Mouse (Mus musculus): ENCODE data around the gene Pitpnc1. TPM values are rescaled to one million over a fixed set of nuclear protein-coding genes. Genes with fewer than 3 reads are reported as not detected.

Pitpnc1 gene
- total RNA-seq, 2 experiments from 2014 or later: 65.1 to 72.6 TPM

DNA sequence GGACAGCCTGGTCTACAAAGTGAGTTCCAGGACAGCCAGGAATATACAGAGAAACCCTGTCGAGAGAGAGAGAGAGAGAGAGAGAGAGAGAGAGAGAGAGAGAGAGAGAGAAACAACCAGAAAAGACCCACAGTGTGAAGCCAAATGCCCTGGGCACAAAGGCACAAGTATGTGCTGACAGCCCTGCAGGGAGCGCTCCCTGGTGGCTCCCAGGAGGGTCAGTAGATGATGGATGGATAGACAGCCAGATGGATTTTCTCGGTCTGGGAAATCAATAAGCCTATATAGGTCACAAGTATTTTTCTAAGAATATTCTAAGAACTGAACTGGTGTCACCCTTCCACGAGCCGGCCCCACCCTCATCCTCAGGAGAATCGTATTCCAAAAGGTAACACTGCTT, 86.5 kb downstream of the Pitpnc1 start:
- no peak for DNase-seq (ENCODE audit: low spot score)
- intact Hi-C loops (cut with DNase I): loop anchor here (5.0 kb wide), 1 partner anchor 107 kb away; no protein-coding TSS in a partner anchor

DNA sequence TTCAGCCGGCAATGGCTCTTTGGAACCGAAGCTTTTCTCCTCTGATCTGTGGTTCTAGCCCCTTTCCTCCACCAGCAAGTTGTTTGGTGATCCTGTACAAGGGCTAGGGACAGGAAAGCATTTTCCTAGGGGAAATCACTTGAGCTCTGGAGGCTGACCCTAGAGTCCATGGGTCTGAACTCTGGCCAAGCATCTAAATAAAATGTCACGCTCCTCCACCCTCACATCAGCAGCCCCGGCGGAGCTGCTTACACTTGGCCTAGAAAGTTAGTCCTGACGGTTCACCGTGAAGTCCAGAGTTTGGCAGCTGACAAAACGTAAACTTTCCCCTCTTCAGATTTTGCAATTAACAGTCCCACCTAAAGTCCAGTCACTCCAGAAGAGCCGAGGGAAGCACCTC, 90.5 kb downstream of the Pitpnc1 start:
- peak; percentile 7 for DNase-seq (ENCODE audit: low spot score)
- intact Hi-C loops (cut with DNase I): loop anchor here (2.0 to 5.0 kb wide), 3 partner anchors 41 to 103 kb away; no protein-coding TSS in a partner anchor

DNA sequence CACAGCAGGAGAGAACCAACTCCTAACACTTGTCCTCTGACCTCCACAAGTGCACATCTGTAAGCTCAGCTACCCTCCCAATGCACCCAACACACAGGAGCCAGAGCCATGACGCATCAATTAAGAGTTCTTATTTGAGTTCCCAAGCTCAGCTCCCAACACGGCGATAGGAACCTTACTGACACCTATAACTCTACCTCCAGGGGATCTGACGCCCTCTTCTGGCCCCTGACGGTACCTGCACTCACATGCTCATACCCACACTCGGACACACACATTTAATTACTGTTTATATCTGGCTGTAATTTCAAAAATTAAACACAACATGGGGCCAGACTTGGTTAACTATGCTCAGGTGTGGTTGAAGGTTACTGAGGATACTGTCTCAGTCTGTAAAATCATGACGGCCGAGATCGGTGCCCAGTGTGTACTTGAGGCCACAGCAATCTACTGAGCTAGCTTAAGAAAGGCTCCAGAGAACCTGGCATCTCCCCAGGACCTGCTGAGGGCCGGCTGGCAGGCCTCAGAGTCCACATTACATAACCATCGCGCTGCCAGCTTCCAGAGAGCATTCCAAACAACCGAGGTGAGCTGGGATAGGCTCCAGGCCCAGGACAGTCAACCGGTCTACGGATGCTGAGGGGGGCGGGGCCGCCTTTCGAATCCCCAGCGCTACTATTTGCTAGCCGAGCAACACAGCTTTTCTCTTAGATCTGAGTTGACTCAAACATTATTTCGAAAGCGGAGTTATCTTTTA, 91.2 kb downstream of the Pitpnc1 start:
- intact Hi-C loops (cut with DNase I): loop anchor here (2.0 kb wide), 1 partner anchor 40 kb away; no protein-coding TSS in a partner anchor
- DNase-seq (ENCODE audit: low spot score): peak; percentile 61

DNA sequence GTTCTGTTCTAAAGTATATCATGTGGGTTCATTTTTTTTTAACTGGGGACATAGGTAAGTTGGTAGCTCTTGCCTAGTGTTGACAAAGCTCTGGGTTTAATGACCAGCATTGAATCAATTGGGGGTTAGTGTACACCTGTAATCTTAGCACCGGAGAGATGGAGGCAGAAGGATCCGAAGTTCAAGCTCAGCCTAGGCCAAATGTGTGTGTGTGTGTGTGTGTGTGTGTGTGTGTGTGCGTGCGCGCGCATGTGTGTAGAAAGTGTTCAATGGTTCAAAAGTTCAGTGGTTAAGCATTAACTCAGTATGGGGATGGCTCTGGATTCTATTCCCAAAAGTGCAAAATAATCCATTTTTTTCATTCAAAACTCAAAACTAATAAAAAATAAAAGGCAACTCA, 93.2 kb downstream of the Pitpnc1 start:
- no peak for DNase-seq (ENCODE audit: low spot score)
- intact Hi-C loops (cut with DNase I): no loop called here

DNA sequence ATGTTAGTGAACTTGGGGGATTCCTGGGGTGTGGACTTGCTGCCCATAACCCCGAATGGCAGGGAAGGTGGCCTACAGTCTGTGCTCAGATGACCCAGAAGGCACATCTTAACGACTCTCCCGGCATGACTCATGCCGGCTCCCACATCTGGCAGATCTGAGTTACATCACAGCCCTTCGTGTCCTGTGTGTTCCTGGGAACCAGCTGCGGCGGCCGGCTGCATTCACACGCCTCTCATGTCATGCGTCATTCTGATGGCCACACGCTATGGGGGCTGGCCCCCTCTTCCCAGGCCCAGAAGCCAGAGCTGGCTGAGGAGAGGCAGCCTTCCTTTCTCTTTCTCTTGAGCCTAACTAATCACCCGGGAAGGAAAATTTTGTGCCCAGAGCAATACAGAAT, 94.2 kb downstream of the Pitpnc1 start:
- peak; percentile 80 for DNase-seq (ENCODE audit: low spot score)
- intact Hi-C loops (cut with DNase I): no loop called here

DNA sequence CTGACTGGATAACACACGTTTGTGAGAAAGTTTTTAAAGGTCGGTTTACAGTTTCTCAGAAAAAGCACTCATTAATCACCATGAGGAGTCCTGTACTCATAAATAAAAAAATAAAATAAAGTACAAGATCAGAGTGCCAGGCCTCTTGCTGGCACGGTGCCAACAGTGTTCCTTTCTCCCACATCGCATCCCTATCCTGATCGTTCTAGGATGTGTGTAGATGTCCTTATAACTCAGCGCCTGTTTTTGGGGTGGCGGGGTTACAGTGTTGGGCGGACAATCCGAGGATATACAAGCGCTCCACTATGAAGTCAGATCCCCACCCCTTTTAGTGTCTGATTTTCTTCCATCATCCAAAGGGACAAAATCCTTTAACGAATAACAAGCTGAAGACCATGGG, 94.7 kb downstream of the Pitpnc1 start:
- intact Hi-C loops (cut with DNase I): no loop called here
- DNase-seq (ENCODE audit: low spot score): no peak

DNA sequence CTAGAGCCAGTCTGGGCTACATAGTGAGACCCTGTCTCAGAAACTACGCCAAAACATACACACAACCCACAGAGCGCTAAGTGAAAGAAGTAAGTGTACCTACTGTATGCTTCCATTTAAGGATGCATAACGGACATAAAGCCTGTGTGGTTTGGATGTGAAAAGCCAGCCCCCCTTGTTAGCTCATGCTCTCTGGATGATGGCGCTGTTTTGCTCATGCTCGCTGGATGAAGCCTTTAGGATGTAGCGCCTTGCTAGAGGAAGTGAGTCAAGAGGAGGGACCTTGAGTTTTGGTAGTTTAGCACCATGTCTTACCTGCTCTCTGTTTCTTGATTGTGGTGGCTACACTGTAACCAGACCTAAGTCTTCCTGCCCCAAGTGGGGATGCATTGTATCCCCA, 96.9 kb downstream of the Pitpnc1 start:
- no peak for DNase-seq (ENCODE audit: low spot score)
- intact Hi-C loops (cut with DNase I): no loop called here

DNA sequence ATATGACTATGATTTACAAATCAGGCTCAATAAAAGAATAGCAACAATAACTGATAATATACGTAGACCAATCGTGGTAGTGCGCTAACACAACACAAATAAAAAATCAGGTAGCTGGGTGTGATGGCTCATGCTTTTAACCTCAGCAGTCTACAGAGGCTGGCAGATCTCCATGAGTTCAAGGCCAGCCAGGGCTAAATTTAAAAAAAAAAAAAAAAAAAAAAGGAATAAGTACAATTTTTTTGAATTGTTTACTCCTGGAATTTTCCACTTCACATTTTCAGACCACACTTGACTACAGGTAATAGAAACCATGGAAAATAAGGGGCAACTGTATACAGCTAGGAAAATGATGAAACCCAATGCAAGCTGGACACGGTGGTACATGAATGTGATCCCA, 97.3 kb downstream of the Pitpnc1 start:
- intact Hi-C loops (cut with DNase I): no loop called here
- no peak for DNase-seq (ENCODE audit: low spot score)

DNA sequence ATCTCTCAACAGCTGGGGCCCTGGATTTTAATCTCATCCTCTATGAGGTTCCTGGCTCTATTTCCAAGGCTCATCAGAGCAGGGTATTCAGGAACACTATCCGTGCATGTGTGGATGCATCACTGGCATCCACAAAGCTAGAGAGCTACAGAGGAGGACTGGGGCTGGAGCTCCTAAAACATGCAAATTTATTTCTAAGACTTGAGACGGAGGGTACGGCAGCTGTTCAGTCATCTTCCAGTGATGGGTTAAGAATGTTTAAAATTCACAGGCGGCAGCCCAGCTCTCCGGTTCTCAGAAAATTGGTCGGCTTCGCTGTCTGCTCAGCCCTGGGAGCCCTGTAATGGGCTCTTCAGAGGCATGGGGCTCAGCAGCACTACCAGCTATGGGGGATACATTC, 97.8 kb downstream of the Pitpnc1 start:
- intact Hi-C loops (cut with DNase I): no loop called here
- DNase-seq (ENCODE audit: low spot score): no peak

DNA sequence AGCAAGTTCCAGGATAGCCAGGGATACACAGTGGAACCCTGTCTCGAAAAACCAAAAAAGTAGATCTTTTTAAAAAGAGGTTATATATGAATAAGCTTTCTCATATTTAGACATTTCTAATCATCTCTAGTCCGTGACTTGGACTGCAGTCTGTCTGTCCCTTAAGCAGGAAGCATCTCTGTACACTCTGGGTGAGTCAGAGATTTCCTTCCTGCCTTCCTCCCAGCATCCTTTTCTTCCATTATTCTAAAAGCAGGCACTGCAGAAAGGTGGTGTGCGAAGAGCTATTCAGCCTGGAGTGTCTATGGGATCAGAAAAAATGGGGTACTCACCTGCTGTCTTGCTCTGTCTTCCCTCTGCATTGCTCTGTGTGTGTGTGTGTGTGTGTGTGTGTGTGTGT, 100.0 kb downstream of the Pitpnc1 start:
- DNase-seq (ENCODE audit: low spot score): no peak
- intact Hi-C loops (cut with DNase I): no loop called here

DNA sequence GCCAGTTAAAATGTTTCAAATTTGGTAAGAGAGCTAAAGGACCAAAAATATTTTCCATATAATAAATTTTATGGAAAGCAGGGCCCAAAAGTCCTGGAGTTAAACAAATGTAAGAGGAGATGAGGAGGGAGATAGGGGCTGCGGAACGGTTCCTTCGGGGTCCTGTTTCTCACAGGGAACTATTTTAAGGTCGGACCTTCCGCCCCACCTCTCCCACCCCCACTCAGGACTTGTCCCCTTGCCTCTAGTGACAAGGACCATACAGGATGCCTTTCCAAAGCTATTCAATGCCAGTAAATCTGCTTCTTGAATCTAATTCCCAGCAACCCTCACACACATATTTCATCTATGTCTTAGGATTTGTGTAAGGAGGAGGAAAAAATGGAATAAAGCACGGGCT, 100.8 kb downstream of the Pitpnc1 start:
- DNase-seq (ENCODE audit: low spot score): no peak
- intact Hi-C loops (cut with DNase I): no loop called here

DNA sequence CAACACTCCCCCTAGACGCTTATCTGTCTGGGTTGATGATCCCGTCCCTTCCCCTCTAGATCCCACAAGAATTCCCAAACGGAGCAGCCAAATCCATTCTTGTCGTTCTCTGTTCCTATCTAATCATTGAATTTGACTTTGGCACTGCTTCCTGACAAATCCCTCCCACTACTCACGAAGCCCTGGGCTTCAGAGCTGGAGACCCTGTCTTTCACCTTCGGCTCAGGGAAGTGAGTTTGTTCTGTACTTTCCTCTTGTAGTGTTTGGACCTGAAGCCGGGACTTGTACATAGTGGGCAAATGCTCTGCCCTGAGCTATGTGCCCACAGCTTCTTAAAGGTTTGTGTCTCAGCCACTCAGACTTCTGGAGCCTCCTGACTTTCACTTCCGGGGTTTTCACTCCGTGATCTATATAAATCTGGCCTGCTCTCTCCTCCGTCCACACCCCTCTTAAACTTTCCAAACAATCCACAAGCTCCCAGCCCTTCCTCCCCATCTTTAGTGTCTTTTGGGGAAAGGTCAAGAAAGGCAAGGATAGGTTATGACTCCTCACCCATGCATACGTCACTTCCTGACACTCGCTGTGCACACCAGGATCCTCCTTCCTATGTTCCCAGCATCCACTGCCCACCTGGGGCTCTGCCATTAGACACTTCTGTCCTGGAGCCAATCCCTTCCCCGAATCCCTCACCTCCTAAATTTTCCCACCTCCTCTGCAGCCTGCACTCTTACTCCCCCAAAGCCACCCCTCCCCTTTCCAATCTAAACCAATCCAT, 104.4 kb downstream of the Pitpnc1 start:
- no peak for DNase-seq (ENCODE audit: low spot score)
- intact Hi-C loops (cut with DNase I): no loop called here

DNA sequence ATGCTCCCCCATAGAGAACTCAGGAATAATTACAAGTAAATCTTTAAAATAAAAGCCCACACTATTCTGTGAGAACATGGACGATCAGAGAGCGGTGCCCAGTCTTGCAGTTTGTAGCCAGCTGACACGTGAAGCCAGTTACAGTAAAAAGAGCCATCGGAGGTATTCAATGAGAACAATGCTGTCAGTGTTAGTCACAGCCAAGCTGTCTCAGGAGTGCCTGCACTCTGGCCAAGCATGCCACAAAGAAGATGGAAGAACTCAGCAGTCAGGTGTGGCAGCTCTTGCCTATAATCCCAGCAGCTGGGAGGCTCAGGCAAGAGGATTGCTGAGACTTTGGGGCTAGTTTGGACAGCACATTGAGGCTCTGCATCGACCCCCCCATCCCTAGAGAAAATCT, 111.8 kb downstream of the Pitpnc1 start:
- intact Hi-C loops (cut with DNase I): no loop called here

DNA sequence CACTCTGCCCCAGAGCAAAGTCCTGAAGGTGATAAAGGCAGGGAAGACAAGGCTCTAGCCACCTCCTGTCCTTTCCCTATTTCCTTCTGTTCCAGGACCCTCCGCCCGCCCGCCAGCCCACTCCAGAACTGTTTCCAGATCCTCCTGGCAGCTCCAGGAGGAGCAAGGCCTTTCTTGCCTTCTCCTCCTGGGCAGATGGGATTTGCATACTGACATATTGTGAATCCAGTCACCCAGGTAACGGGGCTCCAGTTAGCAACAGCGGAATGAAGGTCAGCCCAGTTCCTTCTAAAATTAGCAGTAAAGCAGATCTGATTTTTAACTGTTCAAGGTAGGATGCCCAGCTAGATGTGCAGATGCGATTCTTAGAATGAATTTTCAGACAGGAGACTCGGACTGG, 114.3 kb downstream of the Pitpnc1 start:
- DNase-seq (ENCODE audit: low spot score): no peak
- intact Hi-C loops (cut with DNase I): no loop called here

More for the DNA sequence above, 111.8 kb downstream of the Pitpnc1 start:
- no peak for DNase-seq (ENCODE audit: low spot score)

DNA sequence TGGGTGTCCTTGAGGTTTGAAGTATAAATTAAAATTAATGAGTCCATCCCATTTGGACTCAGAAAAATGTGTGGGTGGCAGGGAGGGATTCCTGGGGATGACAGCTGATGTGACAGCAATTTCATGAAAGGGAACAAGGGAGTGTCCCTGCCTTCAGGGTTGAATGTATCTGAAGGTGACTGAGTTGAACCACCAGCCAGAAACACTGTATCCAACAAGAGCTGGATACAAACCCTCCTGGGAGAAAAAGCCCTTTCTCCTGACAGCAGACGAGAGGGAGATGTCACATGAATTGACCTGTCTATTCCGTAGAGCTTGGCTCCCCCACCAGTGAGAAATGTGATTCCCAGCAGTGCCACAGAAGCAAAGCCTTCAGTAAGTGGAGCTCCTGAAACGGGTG, 115.0 kb downstream of the Pitpnc1 start:
- DNase-seq (ENCODE audit: low spot score): no peak
- intact Hi-C loops (cut with DNase I): no loop called here

DNA sequence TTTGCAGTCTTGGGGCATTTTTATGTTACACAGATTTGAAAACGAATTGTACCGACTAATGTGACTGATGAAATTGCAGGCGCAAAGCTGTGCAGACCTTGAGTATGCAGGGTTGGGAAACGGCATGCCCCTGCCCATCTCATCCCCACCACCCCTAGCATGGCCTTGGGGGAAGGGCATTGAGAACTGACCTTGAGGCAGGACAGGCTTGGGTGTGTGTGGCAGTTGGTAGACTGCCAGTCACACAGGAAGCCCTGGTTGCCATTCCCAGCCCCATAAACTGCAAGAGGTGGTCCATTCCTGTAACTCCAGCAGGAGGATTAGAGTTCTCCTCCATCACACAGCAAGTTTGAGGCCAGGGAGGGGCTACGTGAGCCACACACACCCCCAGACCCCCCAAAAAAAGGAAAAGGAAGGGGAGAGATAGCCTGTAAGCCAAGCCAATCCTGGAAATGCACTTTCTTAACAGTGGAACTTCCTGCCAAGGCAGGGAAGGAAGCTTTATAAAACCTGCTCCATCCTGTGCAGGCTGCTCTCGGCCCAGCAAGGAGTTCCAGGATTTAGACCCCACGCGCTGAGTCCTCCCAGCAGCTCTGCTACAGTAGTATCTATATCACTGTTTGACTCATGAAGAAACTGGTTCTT, 115.9 kb downstream of the Pitpnc1 start:
- intact Hi-C loops (cut with DNase I): no loop called here
- DNase-seq (ENCODE audit: low spot score): no peak

DNA sequence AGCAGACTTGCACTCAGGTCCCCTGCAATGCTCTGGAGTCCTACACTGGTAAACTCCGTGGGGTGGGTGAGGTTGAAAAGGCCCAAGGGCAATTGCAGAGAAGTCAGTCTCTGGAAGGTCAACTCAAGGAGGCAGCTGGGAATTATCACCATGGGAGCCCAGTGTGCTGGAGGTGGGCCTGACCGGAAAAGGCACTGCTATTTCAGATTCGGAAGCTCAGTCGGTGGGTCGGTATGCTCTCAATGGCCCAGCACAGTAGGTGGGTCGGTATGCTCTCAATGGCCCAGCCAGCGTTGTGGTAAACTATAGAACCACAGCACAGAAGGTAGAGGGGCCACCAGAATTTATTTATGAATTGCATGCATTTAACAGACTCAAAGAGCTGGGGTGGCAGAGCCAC, 117.9 kb downstream of the Pitpnc1 start:
- DNase-seq (ENCODE audit: low spot score): no peak
- intact Hi-C loops (cut with DNase I): no loop called here

DNA sequence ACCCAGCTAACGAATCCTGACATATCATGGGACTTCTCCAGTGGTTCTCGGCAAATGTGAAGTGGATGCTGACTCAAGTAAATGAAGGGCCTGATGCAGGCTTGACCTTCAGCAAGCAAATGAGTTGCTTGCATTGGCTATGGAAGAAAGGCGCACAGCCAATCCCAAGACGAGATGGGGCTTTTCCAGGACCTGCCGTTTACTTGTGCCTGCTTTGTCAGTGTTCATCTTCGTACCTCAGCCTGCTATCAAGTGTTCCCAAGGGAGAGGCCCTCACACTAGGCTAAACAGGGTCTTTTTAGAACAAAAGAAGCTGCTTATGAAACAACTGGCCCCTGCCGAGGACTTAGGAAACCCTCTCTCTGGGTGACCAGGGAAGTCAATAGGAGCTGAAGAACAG, 120.7 kb downstream of the Pitpnc1 start:
- intact Hi-C loops (cut with DNase I): no loop called here

DNA sequence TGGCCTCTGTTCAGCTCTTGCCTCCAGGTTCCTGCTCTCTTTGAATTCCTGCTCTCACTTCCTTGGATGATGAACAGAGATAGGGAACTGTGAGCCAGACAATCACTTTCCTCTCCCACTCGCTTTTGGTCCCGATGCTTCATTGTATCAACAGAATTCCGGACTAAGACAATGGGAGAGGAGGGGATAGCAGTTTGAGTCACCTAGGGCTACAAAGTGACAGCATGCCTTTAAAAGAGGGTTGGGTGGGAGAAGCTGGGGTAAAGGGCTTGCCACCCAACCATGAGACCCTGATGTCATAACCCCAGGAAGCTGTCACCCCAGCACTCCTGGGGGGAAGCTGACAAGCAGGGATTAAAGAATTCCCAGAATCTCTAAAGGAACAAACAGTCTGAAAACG, 127.5 kb downstream of the Pitpnc1 start:
- intact Hi-C loops (cut with DNase I): no loop called here
- DNase-seq (ENCODE audit: low spot score): no peak

More for the DNA sequence above, 120.7 kb downstream of the Pitpnc1 start:
- DNase-seq (ENCODE audit: low spot score): no peak

DNA sequence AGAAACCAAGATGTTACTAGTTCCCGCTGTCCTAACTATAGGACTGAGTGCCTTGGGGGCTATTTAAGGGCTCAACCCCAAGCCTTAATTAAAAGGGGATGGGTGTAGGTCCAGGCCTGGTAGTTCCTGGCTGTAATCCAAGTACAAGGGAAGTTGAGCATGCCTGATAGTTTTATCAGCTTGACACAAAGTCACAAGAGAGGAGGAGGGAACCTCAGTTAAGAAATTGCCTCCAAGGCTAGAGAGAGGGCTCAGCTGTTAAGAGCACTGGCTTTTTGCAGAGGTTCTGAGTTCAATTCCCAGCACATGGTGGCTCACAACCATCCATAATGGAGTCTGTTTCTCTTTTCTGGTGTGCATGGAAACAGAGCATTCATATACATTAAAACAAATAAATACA, 128.1 kb downstream of the Pitpnc1 start:
- DNase-seq (ENCODE audit: low spot score): no peak

DNA sequence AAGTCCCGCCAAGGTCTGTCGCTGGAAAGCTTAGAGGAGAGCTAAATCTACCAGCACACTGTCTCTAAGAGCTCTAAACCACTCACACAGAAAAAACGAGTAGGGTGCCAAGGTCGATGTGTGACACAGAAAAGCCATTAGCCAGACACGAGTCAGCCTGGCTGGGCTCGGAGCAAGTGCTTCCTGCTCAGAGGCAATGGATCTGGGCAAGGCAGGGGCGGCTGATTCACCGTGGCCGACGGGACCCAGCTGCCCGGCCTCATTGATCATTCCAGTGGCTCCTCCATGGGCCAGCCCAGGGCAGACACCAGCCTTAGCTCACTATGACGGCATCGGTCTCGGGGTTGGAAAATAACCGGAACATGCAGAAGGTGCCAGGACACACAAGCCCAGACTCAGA, 129.2 kb downstream of the Pitpnc1 start:
- intact Hi-C loops (cut with DNase I): loop anchor here (2.0 kb wide), 1 partner anchor 72 kb away; no protein-coding TSS in a partner anchor
- peak; percentile 31 for DNase-seq (ENCODE audit: low spot score)

More for the DNA sequence above, 128.1 kb downstream of the Pitpnc1 start:
- intact Hi-C loops (cut with DNase I): no loop called here
